Mouse (Mus musculus) embryonic fibroblast, embryonic 13.5 days (primary cell): ENCODE measurements around the gene Snai3. TPM values are rescaled to one million over a fixed set of nuclear protein-coding genes. Genes with fewer than 3 reads are reported as not detected.

Experiments
- H3K27ac ChIP-seq: 2 replicates; pipeline ENCODE4 v1.5.1; 2012; ENCODE audit warnings: low read length, control low read depth, inconsistent platforms; ENCODE audit not compliant: insufficient read depth
- H3K4me1 ChIP-seq: 2 replicates; pipeline ENCODE4 v1.6.1; 2011; ENCODE audit warnings: low read length; ENCODE audit not compliant: control insufficient read depth, insufficient read depth
- H3K4me3 ChIP-seq: 2 replicates; pipeline ENCODE4 v1.5.1; 2011; ENCODE audit warnings: mild to moderate bottlenecking, control low read depth, low read length; ENCODE audit not compliant: insufficient read depth
- CTCF ChIP-seq: IDR thresholded peaks from 2 replicates; pipeline ENCODE4 v1.5.1; 2011; ENCODE audit warnings: mild to moderate bottlenecking, control low read depth, low read length, moderate library complexity, borderline replicate concordance; ENCODE audit not compliant: insufficient read depth
- POLR2A ChIP-seq: IDR thresholded peaks from 2 replicates; pipeline ENCODE4 v1.6.1; 2011; ENCODE audit warnings: low read depth, mild to moderate bottlenecking, control low read depth, low read length, moderate library complexity
- polyA plus RNA-seq: library from polyadenylated mRNA; stranded (reverse); fragments of >200 nt; gene quantifications from 2 replicates; pipeline ENCODE4 v1.2.4, GENCODE M21; 2011; ENCODE audit warnings: low read depth; ENCODE audit not compliant: missing spikeins, insufficient read length

Snai3 gene
- polyA plus RNA-seq, 1 experiment = not detected

- TF ChIP-seq CTCF (no peak), POLR2A (no peak)
- no peak within 1 kb of the TSS for H3K4me3 ChIP-seq
- no peak within 1 kb of the TSS for H3K27ac ChIP-seq
- peaks cover 7% of the 10 kb centered on the region; the same call in 1 of the 2 replicates for H3K4me1 ChIP-seq
Observed at GRCm38 (mm10) chr8:122421376-122422070, 39.0 kb downstream of the Snai3 start, which contains the start of gene Il17c. TSS of gene Il17c (plus strand) at chr8:122422020.

GRCm38 (mm10) chr8:122419881-122420555 lies 40.5 kb downstream of the Snai3 start:
- no peak overlapping the region for H3K27ac ChIP-seq
- H3K4me3 ChIP-seq = no peak overlapping the region
- H3K4me1 ChIP-seq = peaks cover 7% of the 10 kb centered on the region; the same call in 1 of the 2 replicates
- TF ChIP-seq CTCF (no peak), POLR2A (no peak)

GRCm38 (mm10) chr8:122415554-122415953 lies 45.0 kb downstream of the Snai3 start:
- no peak for TF ChIP-seq CTCF
- no peak for TF ChIP-seq POLR2A
- Histone ChIP-seq H3K4me1 (peaks cover 3% of the 10 kb centered on the region; the same call in 1 of the 2 replicates), H3K4me3 (no peak overlapping the region), H3K27ac (no peak overlapping the region)

- Histone ChIP-seq H3K4me1 (no peaks in the 10 kb centered on the region), H3K27ac (no peak overlapping the region), H3K4me3 (no peak overlapping the region)
- TF ChIP-seq CTCF (no peak), POLR2A (no peak)
Observed at GRCm38 (mm10) chr8:122414311-122414710, 46.2 kb downstream of the Snai3 start.

GRCm38 (mm10) chr8:122407678-122408077 lies 52.9 kb downstream of the Snai3 start:
- no peak overlapping the region for H3K27ac ChIP-seq
- TF ChIP-seq CTCF (no peak), POLR2A (no peak)
- H3K4me3 ChIP-seq = no peak overlapping the region
- H3K4me1 ChIP-seq = no peaks in the 10 kb centered on the region

GRCm38 (mm10) chr8:122405146-122405805 lies 55.3 kb downstream of the Snai3 start:
- no peaks in the 10 kb centered on the region for H3K4me1 ChIP-seq
- no peak overlapping the region for H3K27ac ChIP-seq
- no peak overlapping the region for H3K4me3 ChIP-seq
- TF ChIP-seq POLR2A (no peak), CTCF (no peak)

Other genes with a start within 250 kb of the Snai3 start
- 10.3 and 12.6 TPM in 2 replicates for gene Zfpm1, start 178.6 kb downstream of the Snai3 start, polyA plus RNA-seq
- gene Trhr2, start 100.0 kb downstream of the Snai3 start, polyA plus RNA-seq = not detected in 2 replicates
- 43.3 and 44.5 TPM in 2 replicates for gene Zc3h18, start 84.1 kb downstream of the Snai3 start, polyA plus RNA-seq
- not detected in 2 replicates for gene Il17c, start 38.7 kb downstream of the Snai3 start, polyA plus RNA-seq
- gene Cyba, start 27.8 kb downstream of the Snai3 start, polyA plus RNA-seq = 133 and 158 TPM in 2 replicates
- 18.1 and 22.0 TPM in 2 replicates for gene Mvd, start 17.3 kb downstream of the Snai3 start, polyA plus RNA-seq
- 38.9 and 39.0 TPM in 2 replicates for gene Rnf166, start 15.3 kb upstream of the Snai3 start, polyA plus RNA-seq
- gene Ctu2, start 15.4 kb upstream of the Snai3 start, polyA plus RNA-seq = 36.0 and 37.2 TPM in 2 replicates
- gene Piezo1, start 90.6 kb upstream of the Snai3 start, polyA plus RNA-seq = 146 and 158 TPM in 2 replicates
- 11.8 and 15.9 TPM in 2 replicates for gene Cdt1, start 107.3 kb upstream of the Snai3 start, polyA plus RNA-seq
- gene Aprt, start 116.2 kb upstream of the Snai3 start, polyA plus RNA-seq = 140 and 214 TPM in 2 replicates
- 12.1 and 15.4 TPM in 2 replicates for gene Galns, start 150.7 kb upstream of the Snai3 start, polyA plus RNA-seq
- gene Trappc2l, start 150.9 kb upstream of the Snai3 start, polyA plus RNA-seq = 44.2 and 45.8 TPM in 2 replicates
- gene Pabpn1l, start 162.0 kb upstream of the Snai3 start, polyA plus RNA-seq = not detected in 2 replicates
- gene Cbfa2t3, start 238.4 kb upstream of the Snai3 start, polyA plus RNA-seq = 0.07 TPM in 1 of 2 replicates, not detected in the other